Mouse (Mus musculus) lung, embryonic 14.5 days (tissue): ENCODE measurements around the gene Ccdc33. TPM values are rescaled to one million over a fixed set of nuclear protein-coding genes. Genes with fewer than 3 reads are reported as not detected.
A peak's percentile ranks its signal among the peaks of the same experiment; 100 is the strongest.

Source experiments
- ATAC-seq: fragments of 200-750 bp; cut with Nextera tagmentation; 2 replicates; pipeline ENCODE4 v1.8.0; 2017; ENCODE audit warnings: mild to moderate bottlenecking, moderate TSS enrichment, moderate library complexity; ENCODE audit not compliant: insufficient read depth
- DNase-seq: peaks from one replicate; pipeline ENCODE4 v3.0.0-alpha.2; 2015
- H3K27ac ChIP-seq: fragments of 300-500 bp; sonication (generic); 2 replicates; pipeline ENCODE4 v1.5.1; 2014; ENCODE audit warnings: low read depth, mild to moderate bottlenecking, moderate library complexity
- H3K27me3 ChIP-seq: fragments of 300-500 bp; sonication (generic); 2 replicates; pipeline ENCODE4 v1.6.1; 2014; ENCODE audit warnings: low read length, control low read depth; ENCODE audit not compliant: insufficient read depth
- H3K36me3 ChIP-seq: fragments of 300-500 bp; sonication (generic); 2 replicates; pipeline ENCODE4 v1.6.1; 2014; ENCODE audit warnings: control low read depth; ENCODE audit not compliant: insufficient read depth
- H3K4me1 ChIP-seq: fragments of 300-500 bp; sonication (generic); 2 replicates; pipeline ENCODE4 v1.6.1; 2014; ENCODE audit warnings: antibody characterized with exemption, control low read depth; ENCODE audit not compliant: insufficient read depth
- H3K4me2 ChIP-seq: fragments of 300-500 bp; sonication (generic); 2 replicates; pipeline ENCODE4 v1.6.1; 2014; ENCODE audit warnings: mild to moderate bottlenecking
- H3K4me3 ChIP-seq: fragments of 300-500 bp; sonication (generic); 2 replicates; pipeline ENCODE4 v1.5.1; 2014; ENCODE audit warnings: low read depth, low read length
- H3K9ac ChIP-seq: fragments of 300-500 bp; sonication (generic); 2 replicates; pipeline ENCODE4 v1.6.1; 2014
- H3K9me3 ChIP-seq: fragments of 300-500 bp; sonication (generic); 2 replicates; pipeline ENCODE4 v1.6.1; 2016; ENCODE audit warnings: low read depth, low read length, control low read depth
- CTCF ChIP-seq: IDR thresholded peaks from 2 replicates; pipeline ENCODE4 v1.5.1; 2016; ENCODE audit warnings: antibody characterized with exemption, low read depth
- WGBS: fragments of 180-500 bp; shearing (Covaris S2); extraction: QIAGEN DNeasy Blood & Tissue Kit; methylation state at CpG from one replicate; pipeline ENCODE4 v1.1.7; 2014; 5-methylcytosine and 5-hydroxymethylcytosine counted together
- polyA plus RNA-seq: library from polyadenylated mRNA; unstranded; fragments of >200 nt; fragmentation: Nextera tagmentation; extraction: Ambion mirVana; gene quantifications from 2 replicates; pipeline ENCODE4 v1.2.1, GENCODE M21; 2014

The Ccdc33 gene
- polyA plus RNA-seq, 1 experiment from 2014 or later: not detected

GRCm38 (mm10) chr9:58074561-58074960 lies 44.1 kb downstream of the Ccdc33 start:
- Histone ChIP-seq H3K9me3 (no peaks in the 10 kb centered on the region), H3K9ac (no peak overlapping the region), H3K36me3 (no peaks in the 10 kb centered on the region), H3K27me3 (no peaks in the 10 kb centered on the region), H3K4me1 (no peaks in the 10 kb centered on the region), H3K4me3 (no peak overlapping the region), H3K4me2 (no peak overlapping the region), H3K27ac (no peak overlapping the region)
- WGBS: 40% methylated on average over 3 of the region's 3 CpGs
- ATAC-seq: no peak
- no peak for DNase-seq
- TF ChIP-seq CTCF: no peak

GRCm38 (mm10) chr9:58067546-58067945 lies 51.1 kb downstream of the Ccdc33 start:
- Histone ChIP-seq H3K9ac (no peak overlapping the region), H3K4me1 (0 out of 2 replicates have a peak, but pooled peaks cover 4% of the 10 kb centered on the region), H3K4me3 (no peak overlapping the region), H3K27me3 (no peaks in the 10 kb centered on the region), H3K4me2 (no peak overlapping the region), H3K36me3 (no peaks in the 10 kb centered on the region), H3K27ac (no peak overlapping the region), H3K9me3 (no peaks in the 10 kb centered on the region)
- DNase-seq (no peak), ATAC-seq (no peak)
- no peak for TF ChIP-seq CTCF
- 74% methylated on average over 3 of the region's 3 CpGs for WGBS

GRCm38 (mm10) chr9:58066731-58067095 lies 51.9 kb downstream of the Ccdc33 start:
- H3K27ac ChIP-seq: no peak overlapping the region

GRCm38 (mm10) chr9:58065977-58066730 lies 52.5 kb downstream of the Ccdc33 start:
- Histone ChIP-seq H3K4me3 (no peak overlapping the region), H3K27me3 (peaks cover 3% of the 10 kb centered on the region; the same call in 1 of the 2 replicates), H3K36me3 (no peaks in the 10 kb centered on the region), H3K9me3 (no peaks in the 10 kb centered on the region), H3K27ac (no peak overlapping the region), H3K9ac (no peak overlapping the region), H3K4me1 (0 out of 2 replicates have a peak, but pooled peaks cover 4% of the 10 kb centered on the region), H3K4me2 (no peak overlapping the region)
- WGBS: 58% methylated on average over 6 of the region's 6 CpGs
- no peak for ATAC-seq
- TF ChIP-seq CTCF: no peak
- DNase-seq: no peak

More at GRCm38 (mm10) chr9:58066731-58067095, 51.9 kb downstream of the Ccdc33 start:
- no peak for TF ChIP-seq CTCF
- DNase-seq (peak; percentile 76), ATAC-seq (peak; percentile 58; the same call in 1 of the 2 replicates)
- no peak overlapping the region for H3K9ac ChIP-seq
- no peaks in the 10 kb centered on the region for H3K9me3 ChIP-seq
- H3K4me3 ChIP-seq: no peak overlapping the region
- H3K27me3 ChIP-seq: no peaks in the 10 kb centered on the region
- no peak overlapping the region for H3K4me2 ChIP-seq
- WGBS: 63% methylated on average over 6 of the region's 6 CpGs
- 0 out of 2 replicates have a peak, but pooled peaks cover 4% of the 10 kb centered on the region for H3K4me1 ChIP-seq
- no peaks in the 10 kb centered on the region for H3K36me3 ChIP-seq

GRCm38 (mm10) chr9:58065532-58065931 lies 53.1 kb downstream of the Ccdc33 start:
- WGBS: 46% methylated on average over 6 of the region's 6 CpGs

GRCm38 (mm10) chr9:58063531-58063930 lies 55.1 kb downstream of the Ccdc33 start, which contains the start of gene Stra6:
Stra6 (plus strand) TSS chr9:58063788.
- Histone ChIP-seq H3K36me3 (no peaks in the 10 kb centered on the region), H3K27ac (no peak within 1 kb of the TSS), H3K4me3 (no peak within 1 kb of the TSS), H3K27me3 (peaks cover 4% of the 10 kb centered on the region; the same call in 1 of the 2 replicates), H3K4me2 (no peak within 1 kb of the TSS), H3K9me3 (no peaks in the 10 kb centered on the region), H3K9ac (no peak within 1 kb of the TSS), H3K4me1 (0 out of 2 replicates have a peak, but pooled peaks cover 4% of the 10 kb centered on the region)
- DNase-seq (no peak), ATAC-seq (no peak)
- 7% methylated on average over 3 of the region's 3 CpGs for WGBS
- TF ChIP-seq CTCF: no peak

More at GRCm38 (mm10) chr9:58065532-58065931, 53.1 kb downstream of the Ccdc33 start:
- H3K4me1 ChIP-seq: 0 out of 2 replicates have a peak, but pooled peaks cover 4% of the 10 kb centered on the region
- H3K9me3 ChIP-seq: no peaks in the 10 kb centered on the region
- ATAC-seq (no peak), DNase-seq (no peak)
- no peaks in the 10 kb centered on the region for H3K36me3 ChIP-seq
- no peak overlapping the region for H3K27ac ChIP-seq
- H3K9ac ChIP-seq: no peak overlapping the region
- H3K4me2 ChIP-seq: no peak overlapping the region
- no peak overlapping the region for H3K4me3 ChIP-seq
- TF ChIP-seq CTCF: no peak
- H3K27me3 ChIP-seq: peaks cover 4% of the 10 kb centered on the region; the same call in 1 of the 2 replicates
